In genomic region chr10:111223218-111223830, GRCm38 (mm10) we compare ENCODE assay signal across 8 mouse cellular contexts. TPM values are rescaled to one million over a fixed set of nuclear protein-coding genes. Genes with fewer than 3 reads are reported as not detected.
A peak's percentile ranks its signal among the peaks of the same experiment; 100 is the strongest.
DNase-seq lines count a peak whose midpoint lies in the region; ATAC-seq and TF ChIP-seq lines count a peak whose summit lies in the region.

No protein-coding gene starts in this region.

- H3K9me3 ChIP-seq in heart, embryonic 12.5 days (replicated peaks): no peaks in the 10 kb centered on the region
- no peaks in the 10 kb centered on the region for H3K9me3 ChIP-seq in forebrain, embryonic 16.5 days (ENCODE audit: control insufficient read depth, low read length)

- H3K27ac ChIP-seq in heart, embryonic 12.5 days (ENCODE audit: poor library complexity, severe bottlenecking): peak overlapping the region; percentile 25; the same call in 1 of the 2 replicates
- H3K27ac ChIP-seq in forebrain, embryonic 16.5 days (ENCODE audit: low read length): no peak overlapping the region

- DNase-seq in heart, postnatal 10 days: no peak
- DNase-seq in brain, embryonic 14.5 days (ENCODE audit: low read depth): peak; percentile 59
- DNase-seq in MN1 (ENCODE audit: low spot score): no peak
- no peak for DNase-seq in thymus, postnatal 36 days

- H3K4me3 ChIP-seq in heart, embryonic 12.5 days: no peak overlapping the region
- H3K4me3 ChIP-seq in forebrain, embryonic 16.5 days (replicated peaks; ENCODE audit: low read length): no peak overlapping the region

- intact Hi-C loops in heart, postnatal 10 days (cut with DNase I): loop anchor here (10.0 kb wide), 2 partner anchors 701 to 731 kb away; no protein-coding TSS in a partner anchor

- H3K27me3 ChIP-seq in heart, embryonic 12.5 days (replicated peaks): no peaks in the 10 kb centered on the region
- no peaks in the 10 kb centered on the region for H3K27me3 ChIP-seq in forebrain, embryonic 16.5 days (replicated peaks; ENCODE audit: control insufficient read depth, insufficient read depth, low read length)

- H3K9ac ChIP-seq in heart, embryonic 12.5 days: 0 out of 2 replicates have a peak overlapping the region, but pooled peaks have one; percentile 36
- no peak overlapping the region for H3K9ac ChIP-seq in forebrain, embryonic 16.5 days (replicated peaks; ENCODE audit: low read depth, low read length)

- peaks cover 24% of the 10 kb centered on the region for H3K4me1 ChIP-seq in heart, embryonic 12.5 days (replicated peaks)
- peaks cover 5% of the 10 kb centered on the region; the same call in 1 of the 2 replicates for H3K4me1 ChIP-seq in forebrain, embryonic 16.5 days (replicated peaks; ENCODE audit: control insufficient read depth, insufficient read depth, low read length)

- peak overlapping the region; percentile 41; the same call in 1 of the 2 replicates for H3K4me2 ChIP-seq in heart, embryonic 12.5 days
- H3K4me2 ChIP-seq in forebrain, embryonic 16.5 days (ENCODE audit: low read length): no peak overlapping the region

- no peak for TF ChIP-seq POLR2A in brain, embryonic 14.5 days (IDR thresholded peaks at IDR 0.05; ENCODE audit: borderline replicate concordance, extremely low read depth, insufficient read depth, insufficient read length, poor library complexity, severe bottlenecking)

- peak; percentile 64; the same call in 1 of the 2 replicates for ATAC-seq in heart, embryonic 12.5 days (ENCODE audit: insufficient number of reproducible peaks, low FRiP score)
- ATAC-seq in forebrain, embryonic 16.5 days: peak; percentile 20; the same call in 1 of the 2 replicates
- ATAC-seq in megakaryocyte-erythroid progenitor cell, adult 5-6 weeks (replicated peaks; ENCODE audit: low FRiP score, low TSS enrichment, poor library complexity, severe bottlenecking): peak; percentile 51
- ATAC-seq in cerebellum, adult (ENCODE audit: insufficient number of reproducible peaks, low FRiP score, low TSS enrichment): no peak

- WGBS in heart, embryonic 12.5 days: 29% methylated on average over 10 of the region's 10 CpGs
- 29% methylated on average over 10 of the region's 10 CpGs for WGBS in forebrain, embryonic 16.5 days

- TF ChIP-seq CTCF in brain, embryonic 14.5 days (IDR thresholded peaks at IDR 0.05; ENCODE audit: borderline replicate concordance, extremely low read depth, insufficient read depth, insufficient read length): no peak

- H3K36me3 ChIP-seq in heart, embryonic 12.5 days: peaks cover 3% of the 10 kb centered on the region; the same call in 1 of the 2 replicates
- no peaks in the 10 kb centered on the region for H3K36me3 ChIP-seq in forebrain, embryonic 16.5 days (ENCODE audit: control insufficient read depth, insufficient read depth)

RNA-seq across cellular contexts. Expression of gene Osbpl8, which starts 58.8 kb away (rescaled TPM):
- 35.3 and 37.0 TPM in 2 replicates for polyA plus RNA-seq in heart, embryonic 12.5 days (2016; fragmentation: Nextera tagmentation; extraction: Ambion mirVana)
- total RNA-seq in heart, postnatal 10 days (2021): 10 to 100 TPM; 82.1 to 88.1 TPM
- polyA plus RNA-seq in brain, embryonic 14.5 days (2012; rRNA removed): 21.0 and 24.2 TPM in 2 replicates
- 23.7 and 23.8 TPM in 2 replicates for polyA plus RNA-seq in forebrain, embryonic 16.5 days (2015; fragmentation: Nextera tagmentation; extraction: Ambion mirVana)
- total RNA-seq in megakaryocyte-erythroid progenitor cell, adult 5-6 weeks (2014; fragmentation: Nextera tagmentation): 54.0 and 62.3 TPM in 2 replicates
- total RNA-seq in megakaryocyte-erythroid progenitor cell, adult 5-6 weeks (2017): 68.9 and 148 TPM in 2 replicates
